Mouse (Mus musculus) CD4-positive, CD25-positive, alpha-beta regulatory T cell, adult 9 weeks (primary cell): ENCODE data around the gene Nme7. TPM values are rescaled to one million over a fixed set of nuclear protein-coding genes. Genes with fewer than 3 reads are reported as not detected.

ENCODE experiments used
- polyA plus RNA-seq: library from polyadenylated mRNA; unstranded; fragments of 100-300 nt; shearing (Covaris generic); gene quantifications from one replicate; pipeline ENCODE4 v1.2.1, GENCODE M21; 2017

The Nme7 gene
- polyA plus RNA-seq: 20.7 TPM

GRCm38 (mm10) chr1:164303821-164304220, at the start of gene Nme7:
TSS of gene Nme7 (plus strand) at chr1:164304121.

GRCm38 (mm10) chr1:164275455-164275954, 28.4 kb upstream of the Nme7 start, which contains the start of gene Ccdc181:
TSS of gene Ccdc181 (plus strand) at chr1:164275585.

GRCm38 (mm10) chr1:164307124-164307751, 3.3 kb downstream of the Nme7 start, which contains the start of gene Blzf1:
TSS of gene Blzf1 (minus strand) at chr1:164307489.

GRCm38 (mm10) chr1:164458245-164458613, 154.3 kb downstream of the Nme7 start, which contains the start of gene Atp1b1:
TSS of gene Atp1b1 (minus strand) at chr1:164458355.

Other genes starting within 250 kb of the Nme7 start
- 999 TPM for gene Sell, start 242.1 kb upstream of the Nme7 start, polyA plus RNA-seq
- 3.0 TPM for gene Selp, start 188.9 kb upstream of the Nme7 start, polyA plus RNA-seq
- 0.04 TPM for gene F5, start 152.3 kb upstream of the Nme7 start, polyA plus RNA-seq
- gene Slc19a2, start 55.1 kb upstream of the Nme7 start, polyA plus RNA-seq: 0.65 TPM
- gene Ccdc181, start 28.5 kb upstream of the Nme7 start, polyA plus RNA-seq: 7.9 TPM
- gene Blzf1, start 3.4 kb downstream of the Nme7 start, polyA plus RNA-seq: 25.9 TPM
- 9.5 TPM for gene Atp1b1, start 154.2 kb downstream of the Nme7 start, polyA plus RNA-seq